Mouse (Mus musculus) liver, adult 2 months (tissue): ENCODE data around the gene Fbxo45.

Experiments
- CTCF ChIP-seq: fragments of 200-500 bp; IDR thresholded peaks from 2 replicates; pipeline ENCODE4 v1.5.1; 2011; ENCODE audit warnings: low read depth, low read length, control low read depth
- POLR2A ChIP-seq: fragments of 200-500 bp; IDR thresholded peaks from 2 replicates; pipeline ENCODE4 v1.6.1; 2011; ENCODE audit warnings: low read length, control low read depth; ENCODE audit not compliant: insufficient read depth; ENCODE audit errors: extremely low read depth

- TF ChIP-seq CTCF = no peak
- no peak for TF ChIP-seq POLR2A
These were observed 60.9 kb downstream of the Fbxo45 start for GRCm38 (mm10) chr16:32186056-32186455.
